Mouse (Mus musculus) megakaryocyte, adult 5-6 weeks (primary cell): Measurements from ENCODE around the gene Syk. TPM values are rescaled to one million over a fixed set of nuclear protein-coding genes. Genes with fewer than 3 reads are reported as not detected.

Experiments
- ATAC-seq: 2 replicates; pipeline ENCODE4 v1.8.0; 2016; ENCODE audit warnings: mild to moderate bottlenecking, inconsistent platforms; ENCODE audit not compliant: poor library complexity, severe bottlenecking
- total RNA-seq, 2 experiments: library from RNA; stranded (forward) in 1 of 2; stranded (reverse) in 1 of 2; fragments of 153-499, 151-499 nt in 1 of 2; fragments of 221-1000, 200-1000 nt in 1 of 2; gene quantifications; 2 replicates each; pipeline versions ENCODE4 v1.2.3 to v1.2.4; 2015 to 2017

Syk gene
- total RNA-seq, 2 experiments from 2014 or later = 87.8 to 157 TPM

DNA sequence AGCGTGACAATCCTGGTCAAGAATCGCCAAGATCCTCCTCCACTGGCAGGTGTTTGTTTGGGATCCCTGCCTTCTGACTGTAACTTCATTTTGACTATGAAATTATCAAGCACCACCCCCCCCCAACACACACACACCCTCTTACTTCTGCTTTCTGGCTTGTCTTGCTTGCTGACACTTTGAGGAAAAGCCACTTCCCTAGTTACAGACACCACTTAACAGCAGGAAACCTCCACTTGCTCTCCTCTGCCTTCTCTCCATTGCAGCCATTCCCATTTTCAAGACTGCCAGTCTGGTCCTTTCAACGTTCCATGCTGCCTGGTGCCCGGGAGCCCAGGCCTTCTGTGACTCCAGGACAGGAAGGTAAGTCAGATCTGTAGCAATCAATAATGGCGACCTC is 13.7 kb downstream of the Syk start:
- ATAC-seq = peak; percentile 94

DNA sequence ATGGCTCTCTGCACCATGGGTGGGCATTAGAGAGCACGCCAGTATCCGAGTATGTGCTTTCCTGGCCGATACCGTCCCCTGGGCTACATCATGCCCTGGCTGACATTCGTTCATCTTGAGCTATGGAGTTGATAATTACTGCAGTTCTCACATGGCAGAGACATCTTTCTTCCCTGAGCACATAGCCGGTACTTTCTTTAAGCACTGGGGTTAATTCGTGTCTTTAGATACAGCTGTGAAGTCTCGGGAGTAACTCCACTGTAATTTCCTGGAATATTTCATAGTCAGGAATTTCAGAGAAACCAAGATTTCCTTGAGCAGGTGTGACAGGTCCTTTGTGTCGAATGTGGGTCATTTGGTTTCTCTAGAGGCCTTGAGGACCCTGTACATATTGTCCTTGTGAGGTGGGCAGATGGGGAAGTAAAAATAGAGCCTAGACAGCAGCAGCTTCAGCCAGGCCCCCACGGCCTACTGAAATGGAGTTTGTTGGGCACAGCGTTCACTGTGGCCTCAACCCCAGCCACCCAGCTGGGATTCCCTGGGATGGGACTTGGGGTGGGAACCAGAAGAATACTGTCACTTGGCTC is 14.2 kb downstream of the Syk start:
- ATAC-seq = peak; percentile 18

- no peak for ATAC-seq
Measured at GRCm38 (mm10) chr13:52598233-52598632, 15.3 kb downstream of the Syk start.

DNA sequence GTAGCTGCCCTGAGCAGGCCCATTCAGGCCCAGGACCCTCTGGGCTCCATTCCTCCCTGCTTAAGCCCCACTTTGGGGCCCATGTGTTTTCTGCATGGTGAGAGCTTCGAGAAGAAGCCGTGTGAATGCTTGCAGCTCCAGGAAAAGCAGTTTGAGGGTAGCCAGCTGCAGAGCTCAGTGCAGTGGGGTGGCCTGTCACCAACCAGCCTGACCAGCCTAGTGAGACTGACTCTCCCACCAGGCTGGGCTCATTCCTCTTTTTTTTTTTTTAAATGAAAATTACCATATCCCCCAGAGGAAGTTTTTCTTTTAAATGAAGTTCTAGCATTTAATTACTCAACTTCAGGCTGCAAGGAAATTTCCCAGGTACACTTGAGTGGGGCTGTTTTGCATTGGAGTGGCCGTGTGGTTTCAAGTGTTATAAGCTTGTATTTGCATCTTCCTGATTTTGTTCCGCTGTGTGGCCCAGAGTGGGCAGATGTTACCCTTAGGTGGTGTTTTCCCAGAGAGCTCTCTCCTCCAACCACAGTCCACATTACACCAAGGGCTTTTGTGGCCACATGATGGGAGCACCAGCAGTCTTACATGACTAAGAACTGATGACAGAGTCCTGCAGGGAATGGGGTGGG is 17.2 kb downstream of the Syk start:
- no peak for ATAC-seq

DNA sequence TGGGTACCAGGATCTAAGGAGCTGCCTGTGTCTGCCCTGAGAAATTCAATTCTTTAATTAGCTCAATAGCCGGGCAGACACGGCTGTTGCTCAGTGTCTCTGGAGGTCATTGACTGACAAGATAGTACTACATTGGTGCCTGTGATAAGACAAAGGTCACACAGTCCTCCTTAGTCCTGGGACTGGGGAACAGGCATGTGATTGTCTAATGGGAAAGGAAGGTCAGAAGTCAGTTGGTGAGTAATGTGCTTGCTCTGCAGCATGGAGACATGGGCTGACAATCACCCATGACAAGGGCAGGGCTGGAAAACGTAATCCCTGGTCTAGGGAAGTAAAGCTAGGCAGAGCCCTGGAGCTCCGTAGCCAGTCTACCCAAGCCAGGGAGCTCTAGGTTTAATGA is 19.8 kb downstream of the Syk start:
- ATAC-seq = 0 out of 2 replicates have a peak, but pooled peaks have one; percentile 19

- ATAC-seq = no peak
Measured at GRCm38 (mm10) chr13:52603704-52604349, 20.9 kb downstream of the Syk start.

GRCm38 (mm10) chr13:52605006-52605405 is 22.0 kb downstream of the Syk start:
- no peak for ATAC-seq

GRCm38 (mm10) chr13:52605911-52606310 is 22.9 kb downstream of the Syk start:
- ATAC-seq = no peak

GRCm38 (mm10) chr13:52606656-52607275 is 23.8 kb downstream of the Syk start:
- ATAC-seq = no peak

DNA sequence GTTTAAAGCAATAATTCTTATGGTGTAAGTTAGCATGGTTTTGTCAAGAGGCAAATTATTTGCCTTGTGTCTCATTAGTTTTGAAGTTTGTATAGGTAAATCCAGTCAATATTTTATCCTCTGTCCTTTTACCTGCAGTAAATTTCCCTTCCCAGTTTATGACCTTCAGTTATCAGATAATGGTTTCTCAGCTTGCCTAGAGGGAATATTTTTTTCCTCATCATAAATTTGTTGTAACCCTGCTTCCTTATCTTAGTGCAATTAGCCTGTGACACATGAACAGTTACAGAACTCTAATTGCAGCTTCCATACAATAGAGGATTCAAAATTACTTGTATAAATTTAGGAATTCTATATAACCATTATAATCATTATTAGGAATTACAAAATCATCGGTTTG is 25.0 kb downstream of the Syk start:
- ATAC-seq = no peak

DNA sequence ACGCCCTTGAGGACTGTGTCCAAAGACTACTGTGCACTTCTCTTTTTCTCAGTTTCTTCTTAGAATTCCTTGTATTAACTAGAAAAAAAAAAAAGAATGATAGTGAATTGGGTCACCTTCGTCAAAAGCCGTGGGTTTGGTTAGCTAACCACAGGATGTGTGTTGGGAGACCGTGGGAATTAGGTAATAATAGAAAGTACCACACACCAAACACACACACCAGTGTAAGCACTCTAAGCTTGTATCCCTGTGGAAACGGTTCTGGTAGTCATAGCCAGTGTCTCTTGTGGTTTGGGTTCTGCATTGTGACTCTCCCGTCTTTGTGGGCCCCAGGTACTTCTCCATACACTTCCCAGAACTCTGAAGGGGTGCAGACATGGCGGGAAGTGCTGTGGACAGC is 27.5 kb downstream of the Syk start:
- peak; percentile 62 for ATAC-seq

DNA sequence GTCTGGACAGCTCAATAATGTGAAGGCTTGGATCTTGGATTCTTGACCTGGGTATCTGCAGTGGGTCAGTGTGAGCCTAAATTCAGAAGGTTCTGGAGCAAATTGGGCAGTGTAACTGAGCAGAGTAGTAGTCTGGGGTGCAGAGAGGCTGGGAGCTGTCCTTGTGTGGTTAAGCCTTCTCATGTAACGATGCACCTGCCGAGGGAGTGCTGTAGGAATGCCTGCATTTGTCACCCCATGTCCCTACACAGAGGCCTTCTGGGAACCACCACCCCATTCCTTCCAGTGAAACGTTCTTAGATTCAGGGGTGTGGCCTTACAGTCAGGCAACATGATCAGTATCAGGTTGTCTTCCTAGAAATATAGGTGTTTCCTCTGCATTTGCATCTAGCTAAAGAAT is 30.3 kb downstream of the Syk start:
- no peak for ATAC-seq

GRCm38 (mm10) chr13:52615085-52615484 is 32.1 kb downstream of the Syk start:
- peak; percentile 77 for ATAC-seq

DNA sequence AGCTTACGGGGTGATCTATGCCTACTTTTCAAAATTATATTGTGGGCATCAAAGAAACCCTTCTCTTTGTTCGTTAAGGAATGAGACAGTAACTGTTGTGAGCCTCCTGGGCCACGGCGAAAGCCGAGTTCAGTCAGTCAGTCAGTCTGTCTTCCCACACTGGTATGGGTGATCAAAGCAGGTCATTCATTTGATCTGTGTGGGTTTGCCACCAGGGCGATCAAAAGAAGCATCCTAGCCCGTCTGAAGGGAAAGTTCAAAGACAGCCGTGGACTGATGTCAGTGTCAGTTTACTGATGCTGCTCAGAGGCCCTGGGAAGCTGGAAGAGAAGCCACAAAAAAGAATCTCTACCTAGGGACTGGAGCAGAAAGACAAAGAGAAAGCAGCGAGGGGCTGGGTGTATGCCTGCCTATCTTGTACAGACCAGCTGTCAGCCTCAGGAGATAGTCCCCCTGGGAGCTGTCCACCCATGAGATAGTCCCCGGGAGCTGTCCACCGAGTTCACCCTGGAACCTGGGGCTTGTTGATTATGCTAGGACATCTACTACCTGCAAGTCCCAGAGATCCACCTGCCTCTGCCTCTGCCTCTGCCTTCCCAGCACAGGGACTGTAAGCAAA is 34.2 kb downstream of the Syk start:
- no peak for ATAC-seq

- no peak for ATAC-seq
Measured at GRCm38 (mm10) chr13:52618592-52618991, 35.6 kb downstream of the Syk start.

- peak; percentile 44 for ATAC-seq
Measured at GRCm38 (mm10) chr13:52619482-52619881, 36.5 kb downstream of the Syk start.

DNA sequence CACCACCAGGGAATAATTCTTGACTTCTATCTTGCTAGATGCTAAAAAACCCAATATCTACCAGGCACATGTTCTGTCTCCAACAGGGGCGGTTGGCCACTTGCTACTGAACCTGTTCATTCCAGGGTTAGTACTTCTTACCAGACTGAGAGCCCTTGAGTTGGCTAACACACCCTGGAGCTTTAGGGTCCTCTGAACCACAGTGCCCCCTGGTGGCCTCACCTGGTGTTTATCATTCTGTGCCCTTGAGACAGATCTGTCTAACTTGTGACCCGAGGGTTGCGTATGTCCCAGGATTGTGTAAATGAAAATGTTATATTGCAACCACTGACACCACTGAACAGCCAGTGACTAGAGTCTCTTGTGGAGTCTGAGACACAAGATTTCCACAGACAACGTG is 41.1 kb downstream of the Syk start:
- ATAC-seq = peak; percentile 88

DNA sequence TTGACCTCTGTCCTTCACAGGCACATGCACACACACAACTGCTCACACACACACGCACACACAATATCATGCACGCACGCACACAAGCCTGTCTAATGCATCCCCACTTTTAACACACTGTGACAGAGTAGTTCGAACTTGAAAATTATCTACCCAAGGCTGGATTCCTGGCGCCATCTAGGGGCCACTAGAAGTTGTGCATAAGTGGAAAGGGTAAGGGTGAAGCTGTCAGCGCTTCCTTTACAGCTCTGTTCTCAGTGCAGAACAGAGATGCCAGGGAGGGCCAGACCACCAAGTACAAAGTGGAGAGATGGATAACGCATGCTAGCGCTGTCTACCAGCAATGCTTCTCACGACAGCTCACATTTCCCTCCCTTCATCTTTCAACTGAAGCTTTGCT is 45.6 kb downstream of the Syk start:
- ATAC-seq = peak; percentile 47

DNA sequence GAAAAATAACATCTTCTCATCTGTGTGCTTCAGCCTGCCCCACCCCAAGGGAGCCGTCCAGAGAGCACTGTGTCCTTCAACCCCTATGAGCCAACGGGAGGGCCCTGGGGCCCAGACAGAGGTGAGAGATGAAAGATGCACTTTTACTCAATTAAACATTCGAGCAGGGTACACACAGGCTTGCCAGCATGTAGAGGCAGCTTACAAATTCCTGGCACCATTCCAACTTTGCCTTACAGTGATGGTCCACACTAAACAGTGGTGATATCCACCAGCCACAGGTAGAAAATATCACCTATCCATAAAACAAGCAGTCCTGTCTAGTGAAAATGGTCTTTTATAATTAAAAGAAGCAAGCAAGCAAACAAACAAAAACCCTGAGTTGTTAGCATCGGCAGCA is 48.7 kb downstream of the Syk start:
- no peak for ATAC-seq

DNA sequence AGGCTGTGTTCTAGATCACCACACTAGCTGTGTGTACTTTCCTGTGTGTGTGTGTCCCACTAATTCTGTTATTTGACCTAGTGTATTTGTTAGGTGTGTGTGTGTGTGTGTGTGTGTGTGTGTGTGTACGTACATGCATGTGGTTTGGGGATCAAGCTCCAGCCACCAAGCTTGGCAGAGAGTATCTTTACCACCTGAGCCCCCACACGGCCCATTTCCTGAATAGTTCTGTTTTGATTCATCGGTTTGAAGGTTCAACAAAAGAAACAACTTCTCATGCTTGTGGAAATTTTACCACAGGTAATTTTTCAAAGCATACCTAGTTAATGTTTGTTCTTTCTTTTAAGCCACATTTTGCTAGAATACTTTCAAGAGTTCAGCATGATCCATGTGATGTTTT is 52.5 kb downstream of the Syk start:
- no peak for ATAC-seq

DNA sequence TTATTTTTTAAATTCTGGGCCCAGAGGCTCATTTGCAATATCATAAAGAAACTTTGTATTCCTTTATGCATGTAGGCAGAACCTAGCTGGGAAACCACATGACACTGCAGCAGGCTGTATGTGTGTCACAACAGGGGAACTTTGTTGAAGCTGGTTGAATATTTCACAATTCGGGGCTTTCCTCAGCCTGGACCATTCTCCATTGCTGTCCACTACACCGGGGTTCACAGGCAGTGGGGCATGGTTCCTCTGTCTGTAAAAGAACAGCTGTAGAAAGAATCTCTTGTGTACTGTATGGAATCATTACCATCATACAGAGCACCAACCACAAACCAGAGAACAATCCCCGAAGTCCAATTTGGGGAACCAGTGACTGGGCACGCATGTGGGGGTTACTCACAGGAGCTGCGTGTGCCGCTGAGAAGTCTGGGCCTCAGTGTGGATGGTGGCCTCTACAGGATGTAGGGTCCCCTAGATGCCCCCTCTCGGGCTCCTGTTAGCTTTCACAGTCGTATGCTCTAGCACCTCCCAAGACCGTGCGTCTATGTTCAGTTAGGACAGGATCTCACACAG is 53.3 kb downstream of the Syk start:
- ATAC-seq = peak; percentile 99
